Mouse (Mus musculus) regulatory T cell (primary cell): ENCODE measurements at regions not wholly inside any gene's neighbourhood (a gene's known extent, or its start where the extent isn't known, plus 50 kb on each side); places are given as distances from the start of the nearest gene placed in this dataset.

Experiments used
- in situ Hi-C: fragments of 300-600 bp; cut with MboI, MseI; formaldehyde crosslinking; loops from one replicate; pipeline ENCODE4 v1.15.1; 2025; ENCODE audit warnings: high pct_unique_total_duplicates

DNA sequence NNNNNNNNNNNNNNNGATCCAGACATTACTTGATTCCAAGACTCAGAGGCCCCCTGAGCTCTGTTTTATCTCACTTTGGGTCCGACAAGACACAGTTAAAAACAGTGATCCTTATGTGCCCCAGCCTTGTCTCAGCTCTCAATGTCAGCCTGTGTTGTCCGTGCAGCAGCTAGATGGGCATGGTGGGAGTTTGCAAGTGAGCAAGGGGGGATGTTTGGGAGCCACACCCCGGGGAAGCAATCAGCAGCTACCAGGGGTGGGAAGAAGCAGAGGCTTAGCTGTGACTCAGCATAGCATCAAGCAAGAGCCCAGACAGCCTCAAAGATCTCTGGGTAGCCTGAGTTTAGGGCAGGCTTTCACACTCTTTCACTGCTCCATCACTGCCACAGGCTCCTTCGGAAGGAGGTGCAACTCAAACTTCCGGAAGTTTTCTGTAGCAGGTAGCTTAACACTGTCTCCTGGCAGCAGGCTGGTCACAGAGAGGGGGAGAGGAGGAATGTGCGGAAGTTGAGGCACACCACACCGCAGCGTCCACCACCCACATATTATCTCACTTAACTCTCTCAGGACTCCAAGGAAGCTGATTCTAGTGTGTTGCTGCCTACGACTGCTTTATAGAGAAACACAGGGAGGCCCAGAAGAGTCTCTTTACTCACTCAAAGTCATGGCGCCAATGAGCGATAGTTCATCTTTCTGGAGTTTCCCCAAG is 80.2 kb upstream of the Defb33 start:
- in situ Hi-C loops: loop anchor here (5.0 to 25.0 kb wide), 4 partner anchors 210 to 1825 kb away; partner anchors contain the start of genes Defb37 and Defb40

DNA sequence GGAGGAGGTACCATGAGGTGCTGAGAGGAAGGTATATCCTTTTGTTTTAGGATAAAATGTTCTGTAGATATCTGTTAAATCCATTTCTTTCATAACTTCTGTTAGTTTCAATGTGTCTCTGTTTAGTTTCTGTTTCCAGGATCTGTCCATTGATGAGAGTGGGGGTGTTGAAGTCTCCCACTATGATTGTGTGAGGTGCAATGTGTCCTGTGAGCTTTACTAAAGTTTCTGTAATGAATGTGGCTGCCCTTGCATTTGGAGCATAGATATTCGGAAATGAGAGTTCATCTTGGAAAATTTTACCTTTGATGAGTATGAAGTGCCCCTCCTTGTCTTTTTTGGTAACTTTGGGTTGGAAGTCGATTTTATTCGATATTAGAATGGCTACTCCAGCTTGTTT is 79.0 kb upstream of the Defb33 start:
- in situ Hi-C loops: loop anchor here (5.0 to 25.0 kb wide), 4 partner anchors 211 to 1826 kb away; partner anchors contain the start of genes Defb37 and Defb40

DNA sequence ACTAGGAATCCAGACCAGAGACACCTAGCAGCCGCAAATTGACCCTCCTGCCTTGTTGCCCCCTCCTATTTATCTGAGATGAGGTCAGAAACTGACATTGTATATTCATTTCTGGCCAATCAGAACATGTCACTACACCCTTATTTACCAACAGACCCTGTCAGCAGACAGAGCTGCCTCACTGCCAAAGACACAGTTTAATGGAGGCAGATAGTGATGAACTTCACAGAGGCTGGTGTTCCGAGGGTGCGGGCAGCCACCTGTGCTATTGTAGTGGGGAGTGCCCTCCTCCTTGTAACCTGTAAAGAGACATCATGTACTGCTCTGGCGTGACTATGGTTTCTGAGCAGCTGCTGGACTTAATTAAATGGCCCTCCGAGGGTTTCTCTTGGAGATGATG is 70.0 kb upstream of the Defb33 start:
- in situ Hi-C loops: loop anchor here (10.0 to 25.0 kb wide), 2 partner anchors 1078 to 1835 kb away; partner anchors contain the start of genes Defb37 and Defb40

DNA sequence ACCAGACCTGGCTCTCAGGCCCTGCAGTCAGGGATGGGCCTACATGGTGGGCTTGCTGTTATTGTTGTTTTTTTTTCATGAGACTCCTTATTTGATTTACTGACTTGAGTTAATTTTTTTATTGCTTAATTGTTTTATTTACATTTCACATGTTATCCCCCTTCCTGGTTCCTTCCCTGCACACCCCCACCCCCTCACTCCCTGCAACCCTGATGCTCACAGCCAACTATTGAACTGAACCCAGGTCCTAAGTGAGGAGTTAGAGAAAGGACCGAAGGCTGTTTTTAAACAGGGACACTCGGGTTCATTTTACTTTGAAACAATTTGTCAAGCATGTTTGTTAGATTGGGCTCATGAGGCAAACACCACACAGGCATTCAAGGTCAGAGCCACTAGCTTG is 69.2 kb upstream of the Defb33 start:
- in situ Hi-C loops: loop anchor here (10.0 to 25.0 kb wide), 2 partner anchors 1078 to 1836 kb away; partner anchors contain the start of genes Defb37 and Defb40

DNA sequence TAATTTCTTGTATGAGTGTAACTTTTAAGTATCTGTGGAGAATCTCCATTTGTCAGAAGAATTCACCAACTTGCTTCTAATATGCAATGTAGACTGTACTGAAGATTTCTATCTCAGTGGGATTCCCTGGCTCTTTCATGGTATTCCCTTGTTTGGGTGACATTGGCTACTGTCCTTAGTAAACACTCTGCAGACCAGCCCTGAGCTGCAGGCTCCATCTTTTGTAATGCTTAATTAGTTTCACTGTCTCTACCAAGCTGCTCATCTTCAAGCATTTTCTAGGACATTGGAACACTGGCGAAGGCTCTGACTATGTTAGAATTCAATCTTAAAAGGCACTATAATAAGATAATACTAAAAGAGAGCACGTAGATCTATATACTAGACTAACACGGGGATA is 53.0 kb upstream of the Defb33 start:
- in situ Hi-C loops: loop anchor here (10.0 kb wide), 1 partner anchor 935 kb away; the partner anchor contains the start of gene Gm31371
